Mouse (Mus musculus) midbrain, embryonic 15.5 days (tissue): ENCODE results near the gene Mamdc2. TPM values are rescaled to one million over a fixed set of nuclear protein-coding genes. Genes with fewer than 3 reads are reported as not detected.
A peak's percentile ranks its signal among the peaks of the same experiment; 100 is the strongest.

ENCODE experiments used
- ATAC-seq: fragments of 200-750 bp; cut with Nextera tagmentation; replicated peaks from 2 replicates; pipeline ENCODE4 v1.8.0; 2017; ENCODE audit warnings: moderate TSS enrichment
- H3K27ac ChIP-seq: fragments of 300-500 bp; sonication (generic); 2 replicates; pipeline ENCODE4 v1.5.1; 2015; ENCODE audit warnings: mild to moderate bottlenecking, inconsistent platforms
- H3K27me3 ChIP-seq: fragments of 300-500 bp; sonication (generic); replicated peaks from 2 replicates; pipeline ENCODE4 v1.6.1; 2015; ENCODE audit warnings: inconsistent platforms
- H3K36me3 ChIP-seq: fragments of 300-500 bp; sonication (generic); replicated peaks from 2 replicates; pipeline ENCODE4 v1.6.1; 2015; ENCODE audit warnings: inconsistent platforms
- H3K4me1 ChIP-seq: fragments of 300-500 bp; sonication (generic); 2 replicates; pipeline ENCODE4 v1.6.1; 2015; ENCODE audit warnings: inconsistent platforms
- H3K4me2 ChIP-seq: fragments of 300-500 bp; sonication (generic); 2 replicates; pipeline ENCODE4 v1.6.1; 2015; ENCODE audit warnings: inconsistent platforms, mild to moderate bottlenecking, moderate library complexity
- H3K4me3 ChIP-seq: fragments of 300-500 bp; sonication (generic); 2 replicates; pipeline ENCODE4 v1.5.1; 2015; ENCODE audit warnings: mild to moderate bottlenecking, inconsistent platforms
- H3K9ac ChIP-seq: fragments of 300-500 bp; sonication (generic); 2 replicates; pipeline ENCODE4 v1.6.1; 2015; ENCODE audit warnings: mild to moderate bottlenecking, inconsistent platforms
- H3K9me3 ChIP-seq: fragments of 300-500 bp; sonication (generic); 2 replicates; pipeline ENCODE4 v1.6.1; 2016; ENCODE audit warnings: inconsistent platforms
- WGBS: fragments of 180-500 bp; shearing (Covaris S2); methylation state at CpG from one replicate; pipeline ENCODE4 v1.1.7; 2015; ENCODE audit warnings: mixed read lengths; 5-methylcytosine and 5-hydroxymethylcytosine counted together
- polyA plus RNA-seq: library from polyadenylated mRNA; unstranded; fragments of >200 nt; fragmentation: Nextera tagmentation; extraction: Ambion mirVana; gene quantifications from 2 replicates; pipeline ENCODE4 v1.2.1, GENCODE M21; 2015

Gene Mamdc2
- polyA plus RNA-seq, 1 experiment from 2014 or later = 2.9 TPM

GRCm38 (mm10) chr19:23374941-23375656, 73.1 kb downstream of the Mamdc2 start:
- Histone ChIP-seq H3K9me3 (no peaks in the 10 kb centered on the region), H3K9ac (no peak overlapping the region), H3K4me1 (peaks cover 16% of the 10 kb centered on the region), H3K36me3 (no peaks in the 10 kb centered on the region), H3K4me3 (no peak overlapping the region), H3K27ac (no peak overlapping the region), H3K4me2 (no peak overlapping the region), H3K27me3 (no peaks in the 10 kb centered on the region; the same call in 1 of the 2 replicates)
- WGBS = 84% methylated on average over 7 of the region's 7 CpGs
- ATAC-seq = no peak

GRCm38 (mm10) chr19:23373728-23374127, 74.5 kb downstream of the Mamdc2 start:
- Histone ChIP-seq H3K9me3 (no peaks in the 10 kb centered on the region), H3K4me1 (peaks cover 16% of the 10 kb centered on the region), H3K27ac (no peak overlapping the region), H3K4me2 (no peak overlapping the region), H3K4me3 (no peak overlapping the region), H3K27me3 (no peaks in the 10 kb centered on the region; the same call in 1 of the 2 replicates), H3K9ac (no peak overlapping the region), H3K36me3 (no peaks in the 10 kb centered on the region)
- ATAC-seq = no peak
- WGBS = 77% methylated on average over 9 of the region's 9 CpGs

GRCm38 (mm10) chr19:23373287-23373686, 75.0 kb downstream of the Mamdc2 start:
- no peak overlapping the region for H3K4me3 ChIP-seq
- H3K4me2 ChIP-seq = no peak overlapping the region
- H3K27me3 ChIP-seq = no peaks in the 10 kb centered on the region; the same call in 1 of the 2 replicates
- no peaks in the 10 kb centered on the region for H3K36me3 ChIP-seq
- H3K27ac ChIP-seq = no peak overlapping the region
- no peak for ATAC-seq
- H3K9me3 ChIP-seq = no peaks in the 10 kb centered on the region
- 44% methylated on average over 8 of the region's 8 CpGs for WGBS
- peaks cover 16% of the 10 kb centered on the region for H3K4me1 ChIP-seq
- no peak overlapping the region for H3K9ac ChIP-seq

- Histone ChIP-seq H3K4me2 (no peak overlapping the region), H3K9me3 (no peaks in the 10 kb centered on the region), H3K4me3 (no peak overlapping the region), H3K36me3 (no peaks in the 10 kb centered on the region), H3K4me1 (no peaks in the 10 kb centered on the region), H3K9ac (no peak overlapping the region), H3K27me3 (no peaks in the 10 kb centered on the region; the same call in 1 of the 2 replicates), H3K27ac (no peak overlapping the region)
- WGBS = 89% methylated on average over 4 of the region's 4 CpGs
- no peak for ATAC-seq
Observed at GRCm38 (mm10) chr19:23369275-23369674, 79.0 kb downstream of the Mamdc2 start.

- ATAC-seq = no peak
- no peaks in the 10 kb centered on the region for H3K36me3 ChIP-seq
- WGBS = 84% methylated on average over 3 of the region's 3 CpGs
- no peak overlapping the region for H3K9ac ChIP-seq
- H3K27me3 ChIP-seq = no peaks in the 10 kb centered on the region
- no peak overlapping the region for H3K4me2 ChIP-seq
- H3K4me3 ChIP-seq = no peak overlapping the region
- no peak overlapping the region for H3K27ac ChIP-seq
- H3K9me3 ChIP-seq = no peaks in the 10 kb centered on the region
- H3K4me1 ChIP-seq = no peaks in the 10 kb centered on the region
Observed at GRCm38 (mm10) chr19:23362006-23362405, 86.2 kb downstream of the Mamdc2 start.

GRCm38 (mm10) chr19:23361124-23361523, 87.1 kb downstream of the Mamdc2 start:
- peak; percentile 42; the same call in 1 of the 2 replicates for ATAC-seq
- Histone ChIP-seq H3K9me3 (no peaks in the 10 kb centered on the region), H3K27me3 (no peaks in the 10 kb centered on the region), H3K4me1 (no peaks in the 10 kb centered on the region), H3K9ac (no peak overlapping the region), H3K4me3 (no peak overlapping the region), H3K27ac (no peak overlapping the region), H3K36me3 (no peaks in the 10 kb centered on the region), H3K4me2 (no peak overlapping the region)
- 57% methylated on average over 4 of the region's 4 CpGs for WGBS

GRCm38 (mm10) chr19:23360536-23360935, 87.7 kb downstream of the Mamdc2 start:
- 85% methylated on average over 4 of the region's 4 CpGs for WGBS

GRCm38 (mm10) chr19:23357253-23357652, 91.0 kb downstream of the Mamdc2 start:
- WGBS = 87% methylated on average over 5 of the region's 5 CpGs
- H3K4me3 ChIP-seq = no peak overlapping the region
- H3K9me3 ChIP-seq = no peaks in the 10 kb centered on the region
- no peaks in the 10 kb centered on the region for H3K27me3 ChIP-seq
- no peak overlapping the region for H3K27ac ChIP-seq
- H3K4me1 ChIP-seq = no peaks in the 10 kb centered on the region
- H3K36me3 ChIP-seq = no peaks in the 10 kb centered on the region
- H3K4me2 ChIP-seq = no peak overlapping the region
- no peak overlapping the region for H3K9ac ChIP-seq
- no peak for ATAC-seq

More at GRCm38 (mm10) chr19:23360536-23360935, 87.7 kb downstream of the Mamdc2 start:
- Histone ChIP-seq H3K4me1 (no peaks in the 10 kb centered on the region), H3K4me3 (no peak overlapping the region), H3K27me3 (no peaks in the 10 kb centered on the region), H3K27ac (no peak overlapping the region), H3K4me2 (no peak overlapping the region), H3K9ac (no peak overlapping the region), H3K36me3 (no peaks in the 10 kb centered on the region), H3K9me3 (no peaks in the 10 kb centered on the region)
- ATAC-seq = no peak

GRCm38 (mm10) chr19:23354738-23355137, 93.5 kb downstream of the Mamdc2 start:
- H3K9ac ChIP-seq = no peak overlapping the region
- no peaks in the 10 kb centered on the region for H3K4me1 ChIP-seq
- no peak for ATAC-seq
- no peak overlapping the region for H3K4me3 ChIP-seq
- H3K27ac ChIP-seq = no peak overlapping the region
- WGBS = 81% methylated on average over 6 of the region's 6 CpGs
- H3K4me2 ChIP-seq = no peak overlapping the region
- H3K9me3 ChIP-seq = no peaks in the 10 kb centered on the region
- no peaks in the 10 kb centered on the region for H3K27me3 ChIP-seq
- H3K36me3 ChIP-seq = no peaks in the 10 kb centered on the region

- Histone ChIP-seq H3K4me3 (no peak overlapping the region), H3K4me2 (no peak overlapping the region), H3K27ac (no peak overlapping the region), H3K9ac (no peak overlapping the region), H3K27me3 (no peaks in the 10 kb centered on the region), H3K9me3 (no peaks in the 10 kb centered on the region), H3K36me3 (no peaks in the 10 kb centered on the region), H3K4me1 (no peaks in the 10 kb centered on the region)
- WGBS = 65% methylated on average over 9 of the region's 9 CpGs
- no peak for ATAC-seq
Observed at GRCm38 (mm10) chr19:23353881-23354401, 94.3 kb downstream of the Mamdc2 start.

GRCm38 (mm10) chr19:23353161-23353560, 95.1 kb downstream of the Mamdc2 start:
- no peak for ATAC-seq
- WGBS = 73% methylated on average over 8 of the region's 8 CpGs
- Histone ChIP-seq H3K27ac (no peak overlapping the region), H3K4me1 (no peaks in the 10 kb centered on the region), H3K9ac (no peak overlapping the region), H3K4me3 (no peak overlapping the region), H3K4me2 (no peak overlapping the region), H3K27me3 (no peaks in the 10 kb centered on the region), H3K36me3 (no peaks in the 10 kb centered on the region), H3K9me3 (no peaks in the 10 kb centered on the region)

GRCm38 (mm10) chr19:23351808-23352491, 96.3 kb downstream of the Mamdc2 start:
- 91% methylated on average over 13 of the region's 13 CpGs for WGBS
- Histone ChIP-seq H3K4me3 (no peak overlapping the region), H3K27me3 (no peaks in the 10 kb centered on the region), H3K27ac (no peak overlapping the region), H3K36me3 (no peaks in the 10 kb centered on the region), H3K4me1 (no peaks in the 10 kb centered on the region), H3K9me3 (no peaks in the 10 kb centered on the region), H3K9ac (no peak overlapping the region), H3K4me2 (no peak overlapping the region)
- no peak for ATAC-seq
